Mouse (Mus musculus) layer of hippocampus, adult 11-12 months (tissue): Measurements from ENCODE around the gene Rbm4.
"Not testable (repeated sequence)": the region's sequence is repeated elsewhere in the genome, so short reads cannot be mapped to it uniquely, and the experiment has no call there.

ENCODE experiments used
- DNase-seq: peaks from one replicate; pipeline ENCODE4 v3.0.0; 2022; ENCODE audit warnings: low spot score

Gene Rbm4

GRCm38 (mm10) chr19:4797846-4798245, 4.1 kb upstream of the Rbm4 start:
- DNase-seq: no peak

- no peak for DNase-seq
Observed at GRCm38 (mm10) chr19:4795929-4796328, 2.2 kb upstream of the Rbm4 start.

- no peak for DNase-seq
Observed at GRCm38 (mm10) chr19:4793281-4793830, 345 bp downstream of the Rbm4 start.

- DNase-seq: no peak
Observed at GRCm38 (mm10) chr19:4786313-4786712, 7.4 kb downstream of the Rbm4 start.

DNA sequence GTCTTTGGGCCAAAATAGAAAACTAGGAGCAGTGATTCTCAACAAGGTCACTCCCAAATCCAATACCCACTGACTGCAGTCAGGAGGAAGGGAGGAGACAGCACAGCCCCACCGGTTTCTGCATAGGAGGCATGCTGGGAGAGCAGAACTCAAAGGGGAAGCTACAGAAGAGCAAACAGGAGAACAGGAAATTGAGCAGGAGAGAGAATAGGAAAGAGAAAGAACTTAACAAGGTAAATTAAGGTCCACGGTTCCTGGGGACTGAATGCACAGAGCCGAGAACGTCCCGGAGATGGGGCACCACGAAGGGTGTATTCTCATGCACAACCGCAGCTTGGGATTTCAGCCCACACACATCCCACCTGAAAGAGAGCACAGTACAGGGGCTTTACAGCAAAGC, 8.5 kb downstream of the Rbm4 start:
- no peak for DNase-seq

GRCm38 (mm10) chr19:4782891-4783290, 10.8 kb downstream of the Rbm4 start:
- no peak for DNase-seq

DNA sequence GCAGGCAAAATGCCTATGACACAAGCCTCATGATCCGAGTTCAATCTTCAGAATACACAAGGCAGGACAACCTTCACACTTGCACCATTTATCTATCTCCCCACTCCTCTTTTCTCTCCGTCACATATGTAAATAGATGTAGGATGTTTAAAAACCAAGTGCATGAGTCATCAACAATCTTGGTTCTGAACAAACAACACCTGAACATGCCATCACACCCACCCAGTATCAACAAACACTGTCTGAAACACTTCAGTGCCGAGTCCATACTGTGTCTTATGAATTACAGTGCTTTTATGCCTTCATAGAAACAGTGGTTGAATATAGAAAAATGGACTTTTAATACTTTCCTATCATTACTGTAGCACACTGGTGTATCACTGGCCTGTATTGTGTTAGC, 20.9 kb downstream of the Rbm4 start:
- no peak for DNase-seq

GRCm38 (mm10) chr19:4767507-4768148, 26.1 kb downstream of the Rbm4 start:
- DNase-seq: no peak

DNA sequence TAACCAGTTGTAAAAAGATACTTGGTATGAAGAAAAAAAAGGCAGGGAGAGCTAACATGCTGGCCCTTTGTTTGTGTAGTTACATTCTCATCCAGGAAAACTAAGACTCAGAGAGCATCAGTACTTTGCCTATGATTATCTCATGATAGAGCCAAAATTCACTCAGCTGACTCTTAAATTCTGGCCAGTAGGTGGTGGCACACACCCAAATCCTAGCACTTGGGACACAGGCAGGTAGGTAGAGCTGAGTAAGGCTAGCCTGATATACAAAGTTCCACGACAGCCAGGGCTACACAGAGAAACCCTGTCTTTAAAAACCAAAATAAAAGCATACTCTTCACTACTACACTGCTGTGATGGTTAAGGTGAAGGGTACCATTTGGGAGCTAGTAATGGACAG, 30.8 kb downstream of the Rbm4 start:
- no peak for DNase-seq

GRCm38 (mm10) chr19:4760544-4760943, 33.2 kb downstream of the Rbm4 start:
- DNase-seq: not testable (repeated sequence)

DNA sequence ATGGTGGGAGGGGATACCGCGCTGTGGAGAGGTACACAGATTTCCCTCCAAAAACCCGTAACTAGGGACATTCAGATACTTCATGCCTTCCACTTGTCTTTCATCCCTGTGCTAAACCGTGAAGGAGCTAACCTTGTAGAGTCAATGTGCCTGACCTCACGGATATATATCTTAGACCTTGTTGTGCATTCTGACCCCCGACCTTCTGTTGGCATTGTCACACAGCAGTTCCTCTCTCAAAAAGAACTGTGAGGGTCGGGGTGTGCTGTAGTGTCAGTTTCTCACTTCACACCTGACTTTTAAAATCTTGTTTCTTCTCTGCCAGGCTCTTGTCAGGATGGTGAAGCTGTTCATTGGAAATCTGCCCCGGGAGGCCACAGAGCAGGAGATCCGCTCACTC, 36.8 kb downstream of the Rbm4 start:
- DNase-seq: no peak

GRCm38 (mm10) chr19:4756193-4756911, 37.3 kb downstream of the Rbm4 start, which contains the start of gene Rbm4b:
Gene Rbm4b, plus strand, starts transcription at chr19:4756497.
- peak; percentile 98 for DNase-seq

- DNase-seq: peak; percentile 92
Observed at GRCm38 (mm10) chr19:4755565-4756192, 38.0 kb downstream of the Rbm4 start.

DNA sequence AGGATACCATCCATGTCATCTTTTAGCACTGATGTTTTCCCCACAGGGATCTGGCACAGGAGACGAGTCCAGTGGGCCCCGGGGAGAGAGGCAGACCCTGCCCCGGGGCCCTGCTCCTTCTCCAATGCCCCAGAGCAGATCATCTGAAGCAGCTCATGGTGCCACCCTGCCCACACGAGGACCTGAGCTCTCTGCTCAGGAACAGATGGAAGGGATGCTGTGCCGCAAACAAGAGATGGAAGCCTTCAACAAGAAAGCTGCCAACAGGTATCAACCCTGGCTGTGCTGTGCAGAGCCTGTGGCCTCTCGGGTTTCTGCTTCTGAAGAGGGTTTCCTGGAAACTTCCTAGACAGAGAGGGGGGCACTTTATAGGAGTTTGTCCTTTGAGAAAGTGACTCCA, 43.7 kb downstream of the Rbm4 start:
- DNase-seq: no peak

DNA sequence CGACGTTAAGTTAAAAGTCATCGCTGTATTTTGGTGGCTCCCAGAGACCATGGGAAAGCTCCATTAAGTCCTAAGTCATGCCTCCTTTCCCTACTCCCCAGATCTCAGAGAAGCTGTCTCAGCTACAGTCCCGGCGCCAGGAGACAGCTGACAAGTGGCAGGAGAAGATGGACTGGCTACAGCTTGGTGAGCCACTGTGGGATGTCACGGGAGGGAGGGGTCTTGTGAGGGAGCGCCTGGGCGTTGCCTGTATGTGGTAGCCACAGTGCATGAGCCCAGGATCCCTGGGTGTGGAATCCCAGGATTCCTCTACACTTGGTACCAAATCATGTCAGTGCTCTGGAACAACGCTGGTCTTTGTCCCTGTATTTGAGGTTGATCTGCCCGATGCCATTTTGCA, 45.2 kb downstream of the Rbm4 start:
- DNase-seq: no peak

GRCm38 (mm10) chr19:4747631-4748312, 45.9 kb downstream of the Rbm4 start:
- DNase-seq: no peak

DNA sequence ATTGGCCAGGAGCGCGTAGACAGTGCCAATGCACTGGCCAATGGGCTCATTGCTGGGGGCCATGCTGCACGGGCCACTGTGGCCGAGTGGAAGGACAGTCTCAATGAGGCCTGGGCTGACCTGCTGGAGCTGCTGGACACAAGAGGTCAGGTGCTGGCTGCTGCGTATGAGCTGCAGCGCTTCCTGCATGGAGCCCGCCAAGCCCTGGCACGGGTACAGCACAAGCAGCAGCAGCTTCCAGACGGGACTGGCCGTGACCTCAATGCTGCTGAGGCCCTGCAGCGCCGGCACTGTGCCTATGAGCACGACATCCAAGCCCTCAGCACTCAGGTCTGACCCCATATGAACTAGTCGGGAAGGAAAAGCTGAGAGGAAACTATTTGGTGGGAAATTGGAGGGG, 47.1 kb downstream of the Rbm4 start:
- DNase-seq: no peak

GRCm38 (mm10) chr19:4745681-4746080, 48.0 kb downstream of the Rbm4 start:
- no peak for DNase-seq

GRCm38 (mm10) chr19:4745057-4745456, 48.6 kb downstream of the Rbm4 start:
- no peak for DNase-seq

DNA sequence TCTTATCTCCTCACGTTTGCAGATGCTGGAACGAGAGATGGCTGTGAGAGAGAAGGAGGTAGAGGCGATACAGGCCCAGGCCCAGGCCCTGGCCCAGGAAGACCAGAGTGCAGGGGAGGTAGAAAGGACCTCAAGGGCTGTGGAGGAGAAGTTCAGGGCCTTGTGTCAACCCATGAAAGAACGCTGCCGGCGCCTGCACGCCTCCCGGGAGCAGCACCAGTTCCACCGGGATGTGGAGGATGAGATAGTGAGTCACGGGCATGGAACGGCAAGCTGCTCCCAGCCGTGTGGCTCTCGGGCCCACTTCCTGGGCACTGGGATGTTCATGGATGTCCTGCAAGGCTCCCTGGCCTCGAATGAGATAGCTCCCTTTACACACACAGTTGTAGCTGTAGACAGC, 49.7 kb downstream of the Rbm4 start:
- DNase-seq: no peak

- no peak for DNase-seq
Observed at GRCm38 (mm10) chr19:4743524-4743923, 50.2 kb downstream of the Rbm4 start.

GRCm38 (mm10) chr19:4742229-4742628, 51.5 kb downstream of the Rbm4 start:
- DNase-seq: no peak
